Mouse (Mus musculus) midbrain, embryonic 15.5 days (tissue): ENCODE measurements around the gene Cyth4. TPM values are rescaled to one million over a fixed set of nuclear protein-coding genes. Genes with fewer than 3 reads are reported as not detected.

ENCODE experiments used
- polyA plus RNA-seq: library from polyadenylated mRNA; unstranded; fragments of >200 nt; fragmentation: Nextera tagmentation; extraction: Ambion mirVana; gene quantifications from 2 replicates; pipeline ENCODE4 v1.2.1, GENCODE M21; 2015

Gene Cyth4
- polyA plus RNA-seq, 1 experiment from 2014 or later = 5.6 TPM

Other genes with a start within 250 kb of the Cyth4 start
- not detected in 2 replicates for gene Tex33, start 201.1 kb upstream of the Cyth4 start, polyA plus RNA-seq
- 11.5 and 15.6 TPM in 2 replicates for gene Tst, start 191.1 kb upstream of the Cyth4 start, polyA plus RNA-seq
- 4.3 and 5.3 TPM in 2 replicates for gene Mpst, start 190.6 kb upstream of the Cyth4 start, polyA plus RNA-seq
- gene Kctd17, start 168.5 kb upstream of the Cyth4 start, polyA plus RNA-seq = 162 and 163 TPM in 2 replicates
- gene Tmprss6, start 128.4 kb upstream of the Cyth4 start, polyA plus RNA-seq = 0.28 and 0.61 TPM in 2 replicates
- 0.05 TPM in 1 of 2 replicates, not detected in the other for gene Il2rb, start 101.8 kb upstream of the Cyth4 start, polyA plus RNA-seq
- 6.6 and 7.5 TPM in 2 replicates for gene C1qtnf6, start 65.6 kb upstream of the Cyth4 start, polyA plus RNA-seq
- 0.31 and 0.56 TPM in 2 replicates for gene Sstr3, start 52.4 kb upstream of the Cyth4 start, polyA plus RNA-seq
- 7.4 and 8.4 TPM in 2 replicates for gene Rac2, start 24.3 kb upstream of the Cyth4 start, polyA plus RNA-seq
- 10.1 and 11.1 TPM in 2 replicates for gene Elfn2, start 121.7 kb downstream of the Cyth4 start, polyA plus RNA-seq
- 27.1 and 30.1 TPM in 2 replicates for gene Mfng, start 176.4 kb downstream of the Cyth4 start, polyA plus RNA-seq
- 2.1 and 2.3 TPM in 2 replicates for gene Card10, start 206.0 kb downstream of the Cyth4 start, polyA plus RNA-seq
- gene Cdc42ep1, start 245.6 kb downstream of the Cyth4 start, polyA plus RNA-seq = 13.1 and 15.7 TPM in 2 replicates